Mouse (Mus musculus): Measurements from ENCODE around the gene Mettl5.

- TF ChIP-seq PAX5 (IDR thresholded peaks at IDR 0.05; ENCODE audit: low read length), result no peak
- no peak for TF ChIP-seq POLR2A (IDR thresholded peaks at IDR 0.05; ENCODE audit: low read depth, low read length)
- TF ChIP-seq CTCF (conservative IDR thresholded peaks at IDR 0.05 in 1 of 2, IDR thresholded peaks at IDR 0.05 in 1 of 2; ENCODE audit: low read depth in 2 of 2, low read length in 2 of 2), result no peak
- no peak for TF ChIP-seq MXI1 (IDR thresholded peaks at IDR 0.05; ENCODE audit: low read depth, low read length)
- no peak for TF ChIP-seq ZNF384 (IDR thresholded peaks at IDR 0.05; ENCODE audit: low read depth, low read length)
- no peak for TF ChIP-seq EP300 (IDR thresholded peaks at IDR 0.05; ENCODE audit: low read length)
- TF ChIP-seq ZC3H11A (IDR thresholded peaks at IDR 0.05; ENCODE audit: low read depth, low read length), result no peak
- no peak for TF ChIP-seq POLR2AphosphoS2 (IDR thresholded peaks at IDR 0.05; ENCODE audit: low read depth, low read length)
- no peak for TF ChIP-seq JUN (IDR thresholded peaks at IDR 0.05; ENCODE audit: insufficient read depth, low read depth, low read length)
- no peak for TF ChIP-seq CHD1 (IDR thresholded peaks at IDR 0.05; ENCODE audit: low read depth, low read length)
These were observed 27.4 kb upstream of the Mettl5 start for GRCm38 (mm10) chr2:69912801-69913200.

All from CH12.LX (cell line).